Mouse (Mus musculus) limb, embryonic 10.5 days (tissue): ENCODE measurements at regions not wholly inside any gene's neighbourhood (a gene's known extent, or its start where the extent isn't known, plus 50 kb on each side); places are given as distances from the start of the nearest gene placed in this dataset.
A peak's percentile ranks its signal among the peaks of the same experiment; 100 is the strongest.

Experiments
- DNase-seq: peaks from one replicate; pipeline ENCODE4 v3.0.0-alpha.2; 2017; ENCODE audit warnings: low spot score
- H3K27ac ChIP-seq: fragments of 300-500 bp; sonication (generic); 2 replicates; pipeline ENCODE4 v1.5.1; 2016; ENCODE audit warnings: mild to moderate bottlenecking
- H3K27me3 ChIP-seq: fragments of 300-500 bp; sonication (generic); 2 replicates; pipeline ENCODE4 v1.6.1; 2016; ENCODE audit warnings: low read depth, mild to moderate bottlenecking; ENCODE audit not compliant: poor library complexity, severe bottlenecking
- H3K36me3 ChIP-seq: fragments of 300-500 bp; sonication (generic); 2 replicates; pipeline ENCODE4 v1.6.1; 2016; ENCODE audit warnings: mild to moderate bottlenecking, moderate library complexity
- H3K4me1 ChIP-seq: fragments of 300-500 bp; sonication (generic); 2 replicates; pipeline ENCODE4 v1.6.1; 2016
- H3K4me3 ChIP-seq: fragments of 300-500 bp; sonication (generic); 2 replicates; pipeline ENCODE4 v1.5.1; 2016; ENCODE audit warnings: mild to moderate bottlenecking, moderate library complexity
- H3K9me3 ChIP-seq: fragments of 300-500 bp; sonication (generic); replicated peaks from 2 replicates; pipeline ENCODE4 v1.6.1; 2016; ENCODE audit warnings: mild to moderate bottlenecking
- WGBS: fragments of 180-500 bp; shearing (Covaris S2); methylation state at CpG from one replicate; pipeline ENCODE4 v1.1.7; 2016; 5-methylcytosine and 5-hydroxymethylcytosine counted together

- H3K4me1 ChIP-seq: no peaks in the 10 kb centered on the region
- H3K27ac ChIP-seq: no peak overlapping the region
- H3K4me3 ChIP-seq: no peak overlapping the region
- H3K27me3 ChIP-seq: no peaks in the 10 kb centered on the region
- H3K36me3 ChIP-seq: no peaks in the 10 kb centered on the region
- H3K9me3 ChIP-seq: no peaks in the 10 kb centered on the region
- WGBS: 89% methylated on average over 7 of the region's 7 CpGs
- DNase-seq: no peak
Measured at GRCm38 (mm10) chr17:68143307-68143706, 130.3 kb upstream of the L3mbtl4 start.

GRCm38 (mm10) chr17:68149237-68149792 is 124.3 kb upstream of the L3mbtl4 start:
- Histone ChIP-seq H3K36me3 (no peaks in the 10 kb centered on the region), H3K4me1 (no peaks in the 10 kb centered on the region), H3K9me3 (no peaks in the 10 kb centered on the region), H3K27me3 (no peaks in the 10 kb centered on the region), H3K4me3 (no peak overlapping the region), H3K27ac (no peak overlapping the region)
- 94% methylated on average over 10 of the region's 10 CpGs for WGBS
- DNase-seq: no peak

- H3K36me3 ChIP-seq: no peaks in the 10 kb centered on the region
- no peak overlapping the region for H3K27ac ChIP-seq
- H3K27me3 ChIP-seq: no peaks in the 10 kb centered on the region
- DNase-seq: no peak
- 0 out of 2 replicates have a peak, but pooled peaks cover 3% of the 10 kb centered on the region for H3K4me1 ChIP-seq
- no peaks in the 10 kb centered on the region for H3K9me3 ChIP-seq
- H3K4me3 ChIP-seq: no peak overlapping the region
- WGBS: 92% methylated on average over 11 of the region's 11 CpGs
Measured at GRCm38 (mm10) chr17:68152438-68153120, 121.0 kb upstream of the L3mbtl4 start.

- DNase-seq: no peak
- Histone ChIP-seq H3K4me3 (no peak overlapping the region), H3K27ac (no peak overlapping the region), H3K27me3 (no peaks in the 10 kb centered on the region), H3K4me1 (peaks cover 17% of the 10 kb centered on the region), H3K9me3 (no peaks in the 10 kb centered on the region), H3K36me3 (no peaks in the 10 kb centered on the region)
- WGBS: 86% methylated on average over 4 of the region's 4 CpGs
Measured at GRCm38 (mm10) chr17:68154879-68155278, 118.7 kb upstream of the L3mbtl4 start.

GRCm38 (mm10) chr17:68158172-68158651 is 115.4 kb upstream of the L3mbtl4 start:
- H3K4me1 ChIP-seq: peaks cover 17% of the 10 kb centered on the region
- no peak for DNase-seq
- WGBS: 75% methylated on average over 13 of the region's 13 CpGs

GRCm38 (mm10) chr17:68161107-68161506 is 112.5 kb upstream of the L3mbtl4 start:
- no peak overlapping the region for H3K27ac ChIP-seq
- no peak for DNase-seq
- no peaks in the 10 kb centered on the region for H3K9me3 ChIP-seq
- no peaks in the 10 kb centered on the region for H3K36me3 ChIP-seq
- H3K4me3 ChIP-seq: no peak overlapping the region
- H3K27me3 ChIP-seq: no peaks in the 10 kb centered on the region
- 88% methylated on average over 2 of the region's 2 CpGs for WGBS
- H3K4me1 ChIP-seq: peaks cover 37% of the 10 kb centered on the region

More at GRCm38 (mm10) chr17:68158172-68158651, 115.4 kb upstream of the L3mbtl4 start:
- Histone ChIP-seq H3K4me3 (no peak overlapping the region), H3K27me3 (no peaks in the 10 kb centered on the region), H3K36me3 (no peaks in the 10 kb centered on the region), H3K9me3 (no peaks in the 10 kb centered on the region), H3K27ac (peak overlapping the region; percentile 50; the same call in 1 of the 2 replicates)

GRCm38 (mm10) chr17:68163545-68163944 is 110.1 kb upstream of the L3mbtl4 start:
- Histone ChIP-seq H3K4me1 (peaks cover 25% of the 10 kb centered on the region), H3K36me3 (no peaks in the 10 kb centered on the region), H3K27me3 (no peaks in the 10 kb centered on the region), H3K27ac (no peak overlapping the region), H3K9me3 (no peaks in the 10 kb centered on the region), H3K4me3 (no peak overlapping the region)
- no peak for DNase-seq
- WGBS: 79% methylated on average over 4 of the region's 4 CpGs

GRCm38 (mm10) chr17:68164666-68165065 is 108.9 kb upstream of the L3mbtl4 start:
- Histone ChIP-seq H3K4me1 (peaks cover 21% of the 10 kb centered on the region), H3K27me3 (no peaks in the 10 kb centered on the region), H3K27ac (no peak overlapping the region), H3K4me3 (no peak overlapping the region), H3K9me3 (no peaks in the 10 kb centered on the region), H3K36me3 (no peaks in the 10 kb centered on the region)
- DNase-seq: no peak
- WGBS: 79% methylated on average over 2 of the region's 2 CpGs

- no peak for DNase-seq
- WGBS: 62% methylated on average over 15 of the region's 15 CpGs
- Histone ChIP-seq H3K27me3 (no peaks in the 10 kb centered on the region), H3K27ac (no peak overlapping the region), H3K4me3 (no peak overlapping the region), H3K36me3 (no peaks in the 10 kb centered on the region), H3K4me1 (peaks cover 21% of the 10 kb centered on the region), H3K9me3 (no peaks in the 10 kb centered on the region)
Measured at GRCm38 (mm10) chr17:68165171-68165825, 108.3 kb upstream of the L3mbtl4 start.

- Histone ChIP-seq H3K4me1 (peaks cover 21% of the 10 kb centered on the region), H3K9me3 (no peaks in the 10 kb centered on the region), H3K27me3 (no peaks in the 10 kb centered on the region), H3K4me3 (no peak overlapping the region), H3K36me3 (no peaks in the 10 kb centered on the region), H3K27ac (no peak overlapping the region)
- 81% methylated on average over 4 of the region's 4 CpGs for WGBS
- peak; percentile 38 for DNase-seq
Measured at GRCm38 (mm10) chr17:68166397-68166796, 107.2 kb upstream of the L3mbtl4 start.

- H3K9me3 ChIP-seq: no peaks in the 10 kb centered on the region
- no peaks in the 10 kb centered on the region for H3K4me1 ChIP-seq
- no peaks in the 10 kb centered on the region for H3K27me3 ChIP-seq
- no peak overlapping the region for H3K4me3 ChIP-seq
- no peaks in the 10 kb centered on the region for H3K36me3 ChIP-seq
- DNase-seq: no peak
- no peak overlapping the region for H3K27ac ChIP-seq
- 95% methylated on average over 7 of the region's 7 CpGs for WGBS
Measured at GRCm38 (mm10) chr17:68172838-68173237, 100.8 kb upstream of the L3mbtl4 start.

GRCm38 (mm10) chr17:68176611-68177165 is 96.9 kb upstream of the L3mbtl4 start:
- DNase-seq: peak; percentile 61
- Histone ChIP-seq H3K4me3 (no peak overlapping the region), H3K36me3 (no peaks in the 10 kb centered on the region), H3K27me3 (no peaks in the 10 kb centered on the region), H3K4me1 (no peaks in the 10 kb centered on the region), H3K9me3 (no peaks in the 10 kb centered on the region), H3K27ac (no peak overlapping the region)
- WGBS: 64% methylated on average over 9 of the region's 9 CpGs

GRCm38 (mm10) chr17:68177835-68178234 is 95.8 kb upstream of the L3mbtl4 start:
- no peaks in the 10 kb centered on the region for H3K9me3 ChIP-seq
- peak; percentile 66 for DNase-seq
- H3K36me3 ChIP-seq: no peaks in the 10 kb centered on the region
- no peak overlapping the region for H3K4me3 ChIP-seq
- H3K4me1 ChIP-seq: no peaks in the 10 kb centered on the region
- H3K27me3 ChIP-seq: no peaks in the 10 kb centered on the region
- H3K27ac ChIP-seq: no peak overlapping the region
- WGBS: 29% methylated on average over 2 of the region's 2 CpGs
